Mouse (Mus musculus) stomach, postnatal 0 days (tissue): Measurements from ENCODE around the gene Mvd. TPM values are rescaled to one million over a fixed set of nuclear protein-coding genes. Genes with fewer than 3 reads are reported as not detected.
A peak's percentile ranks its signal among the peaks of the same experiment; 100 is the strongest.

Source experiments
- ATAC-seq: fragments of 200-750 bp; cut with Nextera tagmentation; 2 replicates; pipeline ENCODE4 v1.8.0; 2017; ENCODE audit not compliant: low FRiP score, low TSS enrichment
- DNase-seq: peaks from one replicate; pipeline ENCODE4 v3.0.0-alpha.2; 2016; ENCODE audit warnings: low spot score
- H3K27ac ChIP-seq: fragments of 300-500 bp; sonication (generic); replicated peaks from 2 replicates; pipeline ENCODE4 v1.5.1; 2014; ENCODE audit warnings: mild to moderate bottlenecking, control low read depth
- H3K27me3 ChIP-seq: fragments of 300-500 bp; sonication (generic); 2 replicates; pipeline ENCODE4 v1.6.1; 2014; ENCODE audit warnings: low read length; ENCODE audit not compliant: control insufficient read depth, insufficient read depth
- H3K36me3 ChIP-seq: fragments of 300-500 bp; sonication (generic); 2 replicates; pipeline ENCODE4 v1.6.1; 2014; ENCODE audit warnings: low read length, mixed read lengths; ENCODE audit not compliant: control insufficient read depth, insufficient read depth
- H3K4me1 ChIP-seq: fragments of 300-500 bp; sonication (generic); replicated peaks from 2 replicates; pipeline ENCODE4 v1.6.1; 2014; ENCODE audit warnings: antibody characterized with exemption; ENCODE audit not compliant: control insufficient read depth, insufficient read depth
- H3K4me2 ChIP-seq: fragments of 300-500 bp; sonication (generic); replicated peaks from 2 replicates; pipeline ENCODE4 v1.6.1; 2014; ENCODE audit warnings: low read depth, mild to moderate bottlenecking, control low read depth, moderate library complexity
- H3K4me3 ChIP-seq: fragments of 300-500 bp; sonication (generic); 2 replicates; pipeline ENCODE4 v1.5.1; 2014; ENCODE audit warnings: low read depth, low read length, control low read depth
- H3K9ac ChIP-seq: fragments of 300-500 bp; sonication (generic); 2 replicates; pipeline ENCODE4 v1.6.1; 2014; ENCODE audit warnings: mild to moderate bottlenecking, low read length, control low read depth, mixed read lengths
- H3K9me3 ChIP-seq: fragments of 300-500 bp; sonication (generic); 2 replicates; pipeline ENCODE4 v1.6.1; 2016; ENCODE audit warnings: low read length; ENCODE audit not compliant: control insufficient read depth
- CTCF ChIP-seq: IDR thresholded peaks from 2 replicates; pipeline ENCODE4 v1.5.1; 2016; ENCODE audit warnings: antibody characterized with exemption, low read depth, mild to moderate bottlenecking, moderate library complexity
- EP300 ChIP-seq: optimal IDR thresholded peaks from 2 replicates; pipeline ENCODE3; 2016; ENCODE audit warnings: antibody characterized with exemption
- WGBS: fragments of 180-500 bp; shearing (Covaris S2); extraction: QIAGEN DNeasy Blood & Tissue Kit; methylation state at CpG from one replicate; pipeline ENCODE4 v1.1.7; 2014; 5-methylcytosine and 5-hydroxymethylcytosine counted together
- polyA plus RNA-seq: library from polyadenylated mRNA; unstranded; fragments of >200 nt; fragmentation: Nextera tagmentation; extraction: Ambion mirVana; gene quantifications from 2 replicates; pipeline ENCODE4 v1.2.1, GENCODE M21; 2015

Gene Mvd
- polyA plus RNA-seq, 1 experiment from 2014 or later, result 34.6 TPM

DNA sequence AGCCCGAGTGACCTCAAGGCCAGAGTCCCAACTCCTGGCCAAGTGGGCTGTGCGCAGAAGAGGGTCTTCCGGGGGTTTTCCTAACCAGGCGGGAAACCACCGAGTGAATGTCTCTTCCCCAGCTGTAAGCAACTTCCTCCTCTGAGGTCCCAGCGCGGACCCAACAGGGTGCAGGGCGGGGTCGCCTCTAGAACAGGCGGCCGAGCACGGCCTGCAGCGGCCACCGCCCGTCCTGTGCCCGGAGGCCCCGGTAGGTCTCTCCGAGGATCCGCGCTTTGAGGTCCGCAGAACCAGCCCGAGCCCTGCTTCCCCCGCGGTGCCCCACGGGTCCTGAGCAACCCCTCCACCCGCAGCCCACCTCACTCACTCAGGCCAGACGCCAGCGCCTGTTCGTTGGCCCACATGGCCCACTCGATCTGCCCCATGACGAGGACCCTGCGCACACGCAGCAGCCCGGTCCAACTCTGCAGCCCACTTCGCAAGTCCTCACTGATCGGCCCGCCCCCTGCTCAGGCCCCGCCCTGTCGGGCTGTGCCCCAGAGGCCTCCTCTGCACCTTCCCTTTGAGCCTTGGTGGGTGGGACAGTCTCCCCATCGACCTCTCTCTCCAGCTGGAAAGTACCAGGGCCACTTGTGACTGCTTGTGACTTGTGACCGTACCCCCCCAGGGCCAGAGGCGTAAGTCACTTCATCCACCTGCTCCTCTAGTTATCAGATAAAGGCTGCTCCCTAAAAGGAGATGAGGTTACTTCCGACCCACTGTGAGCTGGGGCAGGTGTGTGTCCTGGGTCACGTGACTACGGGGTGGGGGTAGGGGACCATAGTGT lies 10.6 kb downstream of the Mvd start, which contains the start of gene Cyba:
Cyba (minus strand) TSS at position 488 of the 826 bp plus-strand sequence.
- peaks cover 12% of the 10 kb centered on the region; the same call in 1 of the 2 replicates for H3K36me3 ChIP-seq
- H3K4me3 ChIP-seq, result peak within 1 kb of the TSS; percentile 48
- ATAC-seq (peak; percentile 81), DNase-seq (peak; percentile 82)
- no peaks in the 10 kb centered on the region for H3K27me3 ChIP-seq
- H3K9me3 ChIP-seq, result no peaks in the 10 kb centered on the region
- H3K4me2 ChIP-seq, result peak within 1 kb of the TSS; percentile 71
- peak within 1 kb of the TSS; percentile 84 for H3K27ac ChIP-seq
- TF ChIP-seq CTCF (no peak), EP300 (no peak)
- WGBS, result 2% methylated on average over 45 of the region's 45 CpGs
- peak within 1 kb of the TSS; percentile 66 for H3K9ac ChIP-seq
- H3K4me1 ChIP-seq, result no peaks in the 10 kb centered on the region

DNA sequence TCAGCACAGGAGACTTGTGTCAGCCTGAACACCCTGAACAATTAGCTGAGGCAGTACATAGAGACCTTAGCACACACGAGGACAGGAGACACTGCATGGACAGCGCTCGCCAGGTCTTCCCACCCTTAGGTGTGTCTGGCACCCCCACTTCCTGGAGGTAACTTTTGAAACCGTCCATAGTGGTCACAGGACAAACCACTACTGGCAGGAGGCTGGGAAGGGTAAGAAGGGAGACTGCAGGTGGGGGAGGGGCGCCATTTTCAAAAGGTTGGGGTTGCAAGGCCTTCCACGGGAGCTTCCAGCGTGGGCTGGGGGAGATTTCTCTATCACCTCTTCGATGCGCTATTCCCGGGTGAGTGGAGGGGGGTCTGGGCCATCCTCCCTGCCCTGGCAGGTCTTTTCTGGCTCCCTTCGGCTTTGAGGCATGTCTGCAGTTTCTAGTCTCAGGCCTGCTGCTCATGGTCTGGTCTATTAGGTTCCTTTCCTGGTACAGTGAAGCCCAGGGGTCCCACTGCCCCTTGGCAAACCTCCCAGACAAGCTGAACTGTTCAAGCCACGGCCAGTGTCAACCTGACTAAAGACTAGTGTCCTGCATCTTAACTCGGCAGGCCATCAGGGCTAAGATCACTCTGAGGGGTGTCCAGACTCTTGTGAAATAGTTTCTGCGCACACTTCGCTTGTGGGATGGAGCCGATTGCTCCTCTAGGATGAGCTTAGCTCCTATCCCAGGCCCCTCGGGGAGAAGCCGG lies 11.4 kb downstream of the Mvd start:
- peak overlapping the region; percentile 71 for H3K4me2 ChIP-seq
- no peak for TF ChIP-seq EP300
- no peak for TF ChIP-seq CTCF
- peak; percentile 51 for DNase-seq
- peaks cover 12% of the 10 kb centered on the region; the same call in 1 of the 2 replicates for H3K36me3 ChIP-seq
- WGBS, result 31% methylated on average over 18 of the region's 18 CpGs
- H3K27ac ChIP-seq, result peak overlapping the region; percentile 84
- no peaks in the 10 kb centered on the region for H3K9me3 ChIP-seq
- no peaks in the 10 kb centered on the region for H3K27me3 ChIP-seq
- ATAC-seq, result peak; percentile 9
- H3K4me3 ChIP-seq, result peak overlapping the region; percentile 48
- H3K9ac ChIP-seq, result peak overlapping the region; percentile 66
- no peaks in the 10 kb centered on the region for H3K4me1 ChIP-seq

DNA sequence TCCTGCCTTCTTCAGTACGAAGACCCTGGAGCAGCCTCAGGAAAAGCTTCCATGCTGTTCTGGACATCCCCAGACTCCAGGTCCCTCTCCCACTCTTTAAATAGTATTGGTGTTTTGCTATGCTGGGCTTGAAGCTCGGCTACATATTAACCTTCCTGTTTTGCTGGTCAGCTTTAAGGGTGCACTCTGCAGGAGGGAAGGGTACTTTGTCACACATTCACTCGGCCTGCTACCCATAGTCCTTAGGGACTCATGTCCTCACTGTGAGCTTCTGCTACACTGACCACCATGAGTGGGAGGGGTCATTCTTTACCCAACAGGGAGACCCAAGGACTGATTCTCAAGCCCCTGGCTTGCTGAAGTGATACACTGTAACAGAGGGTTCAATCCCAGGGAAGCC lies 12.6 kb downstream of the Mvd start:
- 75% methylated on average over 3 of the region's 3 CpGs for WGBS
- no peak overlapping the region for H3K27ac ChIP-seq
- no peak for ATAC-seq
- H3K4me3 ChIP-seq, result no peak overlapping the region
- no peak for DNase-seq
- no peaks in the 10 kb centered on the region for H3K4me1 ChIP-seq
- no peak overlapping the region for H3K4me2 ChIP-seq
- H3K9ac ChIP-seq, result no peak overlapping the region
- TF ChIP-seq EP300, result no peak
- no peak for TF ChIP-seq CTCF
- peaks cover 3% of the 10 kb centered on the region; the same call in 1 of the 2 replicates for H3K36me3 ChIP-seq
- H3K27me3 ChIP-seq, result no peaks in the 10 kb centered on the region
- no peaks in the 10 kb centered on the region for H3K9me3 ChIP-seq

DNA sequence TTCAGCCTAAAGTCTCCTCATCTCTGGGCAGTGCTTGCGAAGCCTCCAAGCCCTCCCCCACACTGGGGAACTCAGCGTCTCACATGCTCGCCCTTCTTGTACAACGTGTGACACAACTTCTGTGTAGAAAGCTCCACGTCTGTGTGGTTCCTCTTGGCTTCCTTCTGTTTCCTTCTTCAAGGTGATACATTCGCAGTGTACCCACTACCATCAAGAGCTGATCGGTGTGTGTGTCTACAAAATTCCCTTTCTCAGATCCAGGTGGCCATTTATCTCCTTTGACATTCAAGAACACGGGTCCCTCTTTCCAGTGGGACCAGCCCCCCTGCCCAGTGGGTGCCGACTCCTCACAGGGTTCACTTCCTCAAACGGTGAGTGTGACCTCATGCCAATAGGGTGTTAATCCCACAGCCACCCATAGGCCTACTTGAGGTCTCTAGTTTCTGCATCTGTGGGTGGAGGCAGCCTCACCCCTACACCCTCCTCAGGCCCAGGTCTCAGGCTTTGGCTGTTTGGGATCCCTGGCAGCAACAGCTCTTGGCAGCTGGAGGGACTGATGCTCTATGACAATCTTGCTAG lies 13.1 kb downstream of the Mvd start:
- ATAC-seq (no peak), DNase-seq (no peak)
- Histone ChIP-seq H3K27ac (no peak overlapping the region), H3K9me3 (no peaks in the 10 kb centered on the region), H3K9ac (no peak overlapping the region), H3K27me3 (no peaks in the 10 kb centered on the region), H3K36me3 (peaks cover 3% of the 10 kb centered on the region; the same call in 1 of the 2 replicates), H3K4me3 (no peak overlapping the region), H3K4me2 (no peak overlapping the region), H3K4me1 (no peaks in the 10 kb centered on the region)
- WGBS, result 82% methylated on average over 10 of the region's 10 CpGs
- TF ChIP-seq EP300, result no peak
- no peak for TF ChIP-seq CTCF

DNA sequence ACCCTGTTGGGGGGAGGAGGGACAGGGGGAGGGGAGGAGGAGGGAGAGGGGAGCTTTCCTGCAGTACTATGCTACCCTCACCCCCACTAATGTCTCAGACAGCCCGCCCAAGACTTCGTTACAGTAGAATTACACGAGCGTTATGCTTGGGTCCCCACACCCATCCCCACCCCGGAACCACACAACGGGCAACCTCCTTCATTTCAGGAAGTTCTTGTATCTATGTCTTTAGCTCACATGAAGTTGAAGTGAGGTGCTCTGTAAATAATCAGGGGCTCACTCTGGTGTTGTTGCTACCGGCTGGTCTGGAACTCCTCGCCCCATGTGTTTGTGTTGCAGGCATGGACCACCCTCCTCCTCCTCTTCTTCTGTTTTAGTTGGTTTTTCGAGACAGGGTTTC lies 15.1 kb downstream of the Mvd start:
- no peak for TF ChIP-seq EP300
- TF ChIP-seq CTCF, result no peak
- Histone ChIP-seq H3K36me3 (no peaks in the 10 kb centered on the region), H3K9me3 (no peaks in the 10 kb centered on the region), H3K27ac (no peak overlapping the region), H3K27me3 (no peaks in the 10 kb centered on the region), H3K4me2 (no peak overlapping the region), H3K4me1 (no peaks in the 10 kb centered on the region), H3K9ac (no peak overlapping the region), H3K4me3 (no peak overlapping the region)
- WGBS, result 84% methylated on average over 9 of the region's 9 CpGs
- ATAC-seq (no peak), DNase-seq (no peak)

DNA sequence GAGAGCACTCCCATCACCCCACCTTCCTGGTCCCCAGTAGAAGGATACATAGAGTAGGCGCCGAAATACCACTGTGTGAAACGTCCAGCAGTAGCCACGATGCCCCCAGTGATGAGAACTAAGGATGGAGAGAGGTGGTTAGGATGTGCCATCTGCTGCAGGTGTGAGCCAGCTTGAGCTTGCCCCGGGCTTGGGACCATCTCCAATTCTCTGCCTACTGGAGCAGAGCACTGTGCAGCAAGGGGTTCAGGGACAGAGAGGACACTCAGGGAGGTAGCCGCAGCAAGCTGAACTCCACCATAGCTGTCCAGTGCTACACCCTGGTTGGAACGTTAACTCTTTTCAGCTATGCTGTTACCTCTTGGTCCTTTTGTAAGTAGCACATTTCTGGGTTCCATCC lies 15.6 kb downstream of the Mvd start:
- WGBS, result 87% methylated on average over 7 of the region's 7 CpGs
- DNase-seq (no peak), ATAC-seq (no peak)
- TF ChIP-seq CTCF (no peak), EP300 (no peak)
- H3K9ac ChIP-seq, result no peak overlapping the region
- no peaks in the 10 kb centered on the region for H3K27me3 ChIP-seq
- H3K4me2 ChIP-seq, result no peak overlapping the region
- no peaks in the 10 kb centered on the region for H3K4me1 ChIP-seq
- H3K9me3 ChIP-seq, result no peaks in the 10 kb centered on the region
- no peak overlapping the region for H3K4me3 ChIP-seq
- no peak overlapping the region for H3K27ac ChIP-seq
- no peaks in the 10 kb centered on the region for H3K36me3 ChIP-seq
